Mouse (Mus musculus) liver, adult 2 months (tissue): ENCODE measurements around the gene Rasa3.

Experiments used
- CTCF ChIP-seq: fragments of 200-500 bp; IDR thresholded peaks from 2 replicates; pipeline ENCODE4 v1.5.1; 2011; ENCODE audit warnings: low read depth, low read length, control low read depth
- POLR2A ChIP-seq: fragments of 200-500 bp; IDR thresholded peaks from 2 replicates; pipeline ENCODE4 v1.6.1; 2011; ENCODE audit warnings: low read length, control low read depth; ENCODE audit not compliant: insufficient read depth; ENCODE audit errors: extremely low read depth

GRCm38 (mm10) chr8:13531602-13532171, 145.7 kb downstream of the Rasa3 start:
- TF ChIP-seq CTCF (no peak), POLR2A (no peak)
